Mouse (Mus musculus): ENCODE measurements around the gene Slc23a2. TPM values are rescaled to one million over a fixed set of nuclear protein-coding genes. Genes with fewer than 3 reads are reported as not detected.

Slc23a2 gene
- total RNA-seq, 4 experiments from 2014 or later = 14.5 to 19.5 (median 16.1) TPM

- DNase-seq (ENCODE audit: low spot score) = no peak
Observed at GRCm38 (mm10) chr2:132048143-132048772, 96.7 kb downstream of the Slc23a2 start.

GRCm38 (mm10) chr2:132047364-132047763 is 97.5 kb downstream of the Slc23a2 start:
- DNase-seq (ENCODE audit: low spot score) = no peak

GRCm38 (mm10) chr2:132046659-132047058 is 98.2 kb downstream of the Slc23a2 start:
- no peak for DNase-seq (ENCODE audit: low spot score)

- DNase-seq (ENCODE audit: low spot score) = no peak
Observed at GRCm38 (mm10) chr2:132044320-132045274, 100.3 kb downstream of the Slc23a2 start.

- DNase-seq (ENCODE audit: low spot score) = peak; percentile 88
Observed at GRCm38 (mm10) chr2:132043101-132043621, 101.7 kb downstream of the Slc23a2 start.

- DNase-seq (ENCODE audit: low spot score) = no peak
Observed at GRCm38 (mm10) chr2:132039894-132040293, 105.0 kb downstream of the Slc23a2 start.

GRCm38 (mm10) chr2:132036326-132036725 is 108.6 kb downstream of the Slc23a2 start:
- no peak for DNase-seq (ENCODE audit: low spot score)

GRCm38 (mm10) chr2:132035470-132035835 is 109.5 kb downstream of the Slc23a2 start:
- no peak for DNase-seq (ENCODE audit: low spot score)

- DNase-seq (ENCODE audit: low spot score) = no peak
Observed at GRCm38 (mm10) chr2:132034590-132035469, 110.1 kb downstream of the Slc23a2 start.

- DNase-seq (ENCODE audit: low spot score) = no peak
Observed at GRCm38 (mm10) chr2:132031364-132032095, 113.4 kb downstream of the Slc23a2 start.

- DNase-seq (ENCODE audit: low spot score) = peak; percentile 36
Observed at GRCm38 (mm10) chr2:132030418-132031363, 114.2 kb downstream of the Slc23a2 start.

- peak; percentile 78 for DNase-seq (ENCODE audit: low spot score)
Observed at GRCm38 (mm10) chr2:132029646-132030417, 115.1 kb downstream of the Slc23a2 start, which contains the start of gene Rassf2. Rassf2 (minus strand) TSS chr2:132030258.

- DNase-seq (ENCODE audit: low spot score) = no peak
Observed at GRCm38 (mm10) chr2:132028894-132029605, 115.9 kb downstream of the Slc23a2 start.

GRCm38 (mm10) chr2:132028107-132028506 is 116.8 kb downstream of the Slc23a2 start:
- DNase-seq (ENCODE audit: low spot score) = no peak

- peak; percentile 58 for DNase-seq (ENCODE audit: low spot score)
Observed at GRCm38 (mm10) chr2:132027366-132027765, 117.5 kb downstream of the Slc23a2 start.

GRCm38 (mm10) chr2:132024028-132024427 is 120.9 kb downstream of the Slc23a2 start:
- DNase-seq (ENCODE audit: low spot score) = no peak

GRCm38 (mm10) chr2:132022621-132023020 is 122.3 kb downstream of the Slc23a2 start:
- DNase-seq (ENCODE audit: low spot score) = no peak

GRCm38 (mm10) chr2:132021616-132022015 is 123.3 kb downstream of the Slc23a2 start:
- no peak for DNase-seq (ENCODE audit: low spot score)
